In genomic region chr14:18903553-18903952, GRCm38 (mm10) we compare ENCODE assay signal across 22 mouse cellular contexts. TPM values are rescaled to one million over a fixed set of nuclear protein-coding genes. Genes with fewer than 3 reads are reported as not detected.
DNase-seq lines count a peak whose midpoint lies in the region; ATAC-seq lines count a peak whose summit lies in the region.
"Had no signal": no experiment of that assay in that cellular context is flagged by ENCODE, and none has a peak within 500 bp of the region (broad histone marks: within the 10 kb centered on the region; RNA-seq: fewer than 3 reads in every experiment).

No protein-coding gene starts in this region.

- ATAC-seq in megakaryocyte progenitor cell, adult 5-6 weeks (replicated peaks; ENCODE audit: poor library complexity), result 0 out of 2 replicates have a peak, but pooled peaks have one; percentile 48
- ATAC-seq: forebrain, embryonic 15.5 days; Patski had no signal

- peak; percentile 33 for DNase-seq in layer of hippocampus, adult 11-12 months (ENCODE audit: low spot score)
- DNase-seq in layer of hippocampus, postnatal 36 days, result no peak
- peak; percentile 24 to 26 for DNase-seq in layer of hippocampus, adult 8-10 months (ENCODE audit: low spot score in 2 of 2)
- DNase-seq in layer of hippocampus, adult 9-10 months (ENCODE audit: low spot score), result no peak
- DNase-seq in brain, adult 2 months (ENCODE audit: low read depth, low spot score), result peak; percentile 80
- no peak for DNase-seq in ovary, postnatal 36 days (ENCODE audit: low spot score)
- DNase-seq: adrenal gland, postnatal 10 days; adrenal gland, postnatal 36 days; B cell, adult 2 months; cerebellum, adult 11 months; cerebellum, adult 2 months; cerebellum, adult 9-11 months; cerebellum, postnatal 25 days; gastrocnemius, adult 2 months; gastrocnemius, postnatal 14 days; heart, adult 18-20 months; heart, postnatal 10 days; heart, postnatal 4 days had no signal

RNA-seq across cellular contexts. Expression of gene Ube2e2, which starts 9.5 kb away (rescaled TPM):
- total RNA-seq in layer of hippocampus, postnatal 36 days (2021), result 100 to 1,000 TPM; 193 to 210 TPM
- 100 to 1,000 TPM; 182 to 214 (median 199) TPM for total RNA-seq in layer of hippocampus, adult 8-10 months (2022)
- total RNA-seq in megakaryocyte progenitor cell, adult 5-6 weeks (2015), result 4.5 and 5.1 TPM in 2 replicates
- 3.7 and 5.6 TPM in 2 replicates for total RNA-seq in megakaryocyte progenitor cell, adult 5-6 weeks (2017)
- total RNA-seq: CH12.LX had no signal

Comparison
In these comparisons a context has a peak if more than half of its experiments do, and no peak if none do; other contexts are left out.
1. DNase-seq: peak in layer of hippocampus, adult 11-12 months (single experiment), layer of hippocampus, adult 8-10 months (2 of 2) and brain, adult 2 months (single experiment); none in layer of hippocampus, postnatal 36 days (0 of 2), layer of hippocampus, adult 9-10 months (single experiment) and ovary, postnatal 36 days (single experiment).
2. RNA of gene Ube2e2, which starts 9.5 kb away (total RNA-seq): 193 to 210 TPM in layer of hippocampus, postnatal 36 days and 182 to 214 TPM in layer of hippocampus, adult 8-10 months; 3.7 to 5.6 TPM in megakaryocyte progenitor cell, adult 5-6 weeks; every median in the first group is over 10 times any median in the second.